Mouse (Mus musculus) frontal cortex, postnatal 14 days (tissue): ENCODE measurements around the gene Mpp3.
"Not testable (repeated sequence)": the region's sequence is repeated elsewhere in the genome, so short reads cannot be mapped to it uniquely, and the experiment has no call there.

Source experiments
- DNase-seq, 2 experiments: peaks; one replicate each; pipeline ENCODE4 v3.0.0; 2022; ENCODE audit warnings: low spot score in 2 of 2

Gene Mpp3

GRCm38 (mm10) chr11:102010140-102010539 lies 18.1 kb downstream of the Mpp3 start:
- DNase-seq = no peak

GRCm38 (mm10) chr11:102008954-102009637 lies 19.2 kb downstream of the Mpp3 start:
- no peak for DNase-seq

GRCm38 (mm10) chr11:102008372-102008771 lies 19.9 kb downstream of the Mpp3 start:
- no peak for DNase-seq

GRCm38 (mm10) chr11:102006688-102007087 lies 21.6 kb downstream of the Mpp3 start:
- no peak for DNase-seq

- DNase-seq = no peak
Measured at GRCm38 (mm10) chr11:102006271-102006670, 22.0 kb downstream of the Mpp3 start.

GRCm38 (mm10) chr11:102004251-102004650 lies 24.0 kb downstream of the Mpp3 start:
- DNase-seq = no peak

- DNase-seq = no peak
Measured at GRCm38 (mm10) chr11:101999466-101999865, 28.8 kb downstream of the Mpp3 start.

- no peak for DNase-seq
Measured at GRCm38 (mm10) chr11:101998258-101998657, 30.0 kb downstream of the Mpp3 start.

- DNase-seq = no peak
Measured at GRCm38 (mm10) chr11:101995938-101996337, 32.3 kb downstream of the Mpp3 start.

GRCm38 (mm10) chr11:101994100-101994499 lies 34.2 kb downstream of the Mpp3 start:
- no peak for DNase-seq

- DNase-seq = no peak
Measured at GRCm38 (mm10) chr11:101992411-101992810, 35.9 kb downstream of the Mpp3 start.

- no peak for DNase-seq
Measured at GRCm38 (mm10) chr11:101991813-101992212, 36.4 kb downstream of the Mpp3 start.

GRCm38 (mm10) chr11:101990244-101990643 lies 38.0 kb downstream of the Mpp3 start:
- no peak for DNase-seq

GRCm38 (mm10) chr11:101986913-101987312 lies 41.3 kb downstream of the Mpp3 start, which contains the start of gene Dusp3:
Dusp3 (minus strand) TSS chr11:101987013.
- DNase-seq = no peak

- peak; percentile 71 to 84 for DNase-seq
Measured at GRCm38 (mm10) chr11:101985990-101986389, 42.3 kb downstream of the Mpp3 start.

GRCm38 (mm10) chr11:101985450-101985849 lies 42.8 kb downstream of the Mpp3 start:
- DNase-seq = not testable (repeated sequence)

GRCm38 (mm10) chr11:101984054-101985025 lies 43.9 kb downstream of the Mpp3 start, which contains the start of gene Cfap97d1:
Cfap97d1 (plus strand) TSS chr11:101984279.
- DNase-seq = peak; percentile 90 to 92

- no peak for DNase-seq
Measured at GRCm38 (mm10) chr11:101983431-101983921, 44.8 kb downstream of the Mpp3 start.

- no peak for DNase-seq
Measured at GRCm38 (mm10) chr11:101982981-101983411, 45.3 kb downstream of the Mpp3 start.

- DNase-seq = no peak
Measured at GRCm38 (mm10) chr11:101981850-101982249, 46.4 kb downstream of the Mpp3 start.

- DNase-seq = no peak
Measured at GRCm38 (mm10) chr11:101980603-101981157, 47.6 kb downstream of the Mpp3 start.

GRCm38 (mm10) chr11:101979140-101979539 lies 49.1 kb downstream of the Mpp3 start:
- DNase-seq = no peak
